Mouse (Mus musculus) cerebellum, adult 2 months (tissue): Measurements from ENCODE around the gene Gm14408. TPM values are rescaled to one million over a fixed set of nuclear protein-coding genes. Genes with fewer than 3 reads are reported as not detected.
"Not testable (repeated sequence)": the region's sequence is repeated elsewhere in the genome, so short reads cannot be mapped to it uniquely, and the experiment has no call there.

Experiments
- DNase-seq, 2 experiments: peaks; one replicate each; pipeline ENCODE4 v3.0.0; 2021
- H3K27ac ChIP-seq: fragments of 200-500 bp; 2 replicates; pipeline ENCODE4 v1.5.1; 2012; ENCODE audit warnings: low read length, control low read depth, inconsistent platforms; ENCODE audit not compliant: insufficient read depth
- H3K27me3 ChIP-seq: fragments of 200-500 bp; 2 replicates; pipeline ENCODE4 v1.6.1; 2012; ENCODE audit warnings: inconsistent platforms, mild to moderate bottlenecking, low read length, moderate library complexity; ENCODE audit not compliant: control insufficient read depth, insufficient read depth
- H3K4me1 ChIP-seq: fragments of 200-500 bp; 2 replicates; pipeline ENCODE4 v1.6.1; 2011; ENCODE audit warnings: low read length; ENCODE audit not compliant: control insufficient read depth, insufficient read depth
- H3K4me3 ChIP-seq: fragments of 200-500 bp; replicated peaks from 2 replicates; pipeline ENCODE3; 2011; ENCODE audit warnings: mild to moderate bottlenecking, low read depth, low read length, control low read depth; ENCODE audit not compliant: insufficient read depth
- WGBS: fragments of 180-500 bp; shearing (Covaris S2); methylation state at CpG from one replicate; pipeline ENCODE4 v1.1.7; 2018; 5-methylcytosine and 5-hydroxymethylcytosine counted together
- polyA plus RNA-seq: library from polyadenylated mRNA; depleted of rRNA; stranded (reverse); fragments of >200 nt; gene quantifications from 2 replicates; pipeline ENCODE4 v1.2.3, GENCODE M21; 2012; rRNA removed

The Gm14408 gene
- polyA plus RNA-seq: not detected in 2 replicates

DNA sequence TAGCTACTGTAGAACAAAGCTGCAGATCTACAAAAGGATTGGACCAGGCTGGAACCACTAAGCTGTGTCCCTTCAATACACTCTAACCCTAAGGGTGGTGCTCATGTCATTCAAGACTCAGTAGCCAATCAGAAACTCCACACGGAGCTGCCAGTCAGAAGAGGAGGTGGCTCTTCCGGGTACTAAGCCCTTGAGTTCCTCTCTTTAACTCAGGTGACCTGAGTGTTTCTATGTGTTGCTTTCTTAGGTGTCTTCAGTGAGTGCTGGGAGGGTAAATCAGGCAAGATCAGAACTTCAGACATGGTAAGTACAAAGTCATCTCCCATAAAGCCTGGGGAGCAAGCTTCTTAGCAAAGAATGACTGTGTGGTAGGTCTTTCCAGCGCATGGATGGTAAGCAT lies at the start of gene Gm14408:
Gene Gm14408, plus strand, starts transcription at position 301 of the 400 bp plus-strand sequence.
- H3K27me3 ChIP-seq, H3K4me3 ChIP-seq, H3K4me1 ChIP-seq, H3K27ac ChIP-seq, DNase-seq: not testable (repeated sequence)
- WGBS: 95% methylated on average over 1 of the region's 3 CpGs

- no CpG with 5 or more reads among the region's 6 CpGs for WGBS
- not testable (repeated sequence) for DNase-seq, H3K4me1 ChIP-seq, H3K27me3 ChIP-seq, H3K27ac ChIP-seq, H3K4me3 ChIP-seq
These were observed 32.6 kb upstream of the Gm14408 start, which contains the start of gene Gm14295 for GRCm38 (mm10) chr2:176798312-176798711. Gm14295 (plus strand) TSS chr2:176798612.

DNA sequence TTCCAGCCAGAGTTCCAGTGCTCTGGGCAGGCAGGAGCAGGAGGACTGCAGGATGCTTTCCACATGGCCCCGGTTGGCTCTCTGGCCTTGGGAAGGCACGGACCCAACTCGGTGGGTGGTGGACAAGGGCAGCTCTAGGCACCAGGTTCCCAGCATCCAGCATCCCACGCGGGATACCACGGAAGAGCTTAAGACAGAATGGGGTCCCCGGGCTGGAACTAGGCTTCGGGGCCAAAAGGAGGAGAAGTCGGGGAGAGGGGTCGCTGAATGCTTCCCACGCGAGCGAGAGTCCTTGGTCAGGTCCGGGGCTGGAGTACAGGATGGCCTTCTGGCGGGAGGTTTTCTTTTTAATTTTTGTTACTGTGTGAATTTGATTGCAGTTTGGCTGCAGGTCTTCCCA lies 32.2 kb upstream of the Gm14408 start:
- peak in 1 of 2 experiments; percentile 2 for DNase-seq
- H3K27ac ChIP-seq, H3K27me3 ChIP-seq, H3K4me1 ChIP-seq, H3K4me3 ChIP-seq: not testable (repeated sequence)
- WGBS: 14% methylated on average over 15 of the region's 15 CpGs

Other genes with a start within 250 kb of the Gm14408 start
- 15.4 and 22.0 TPM in 2 replicates for gene Gm14308, start 194.8 kb upstream of the Gm14408 start, polyA plus RNA-seq
- 11.8 and 12.9 TPM in 2 replicates for gene Zfp973, start 160.6 kb upstream of the Gm14408 start, polyA plus RNA-seq
- 41.5 and 44.8 TPM in 2 replicates for gene Gm14305, start 122.8 kb upstream of the Gm14408 start, polyA plus RNA-seq
- 24.7 and 25.3 TPM in 2 replicates for gene Gm14295, start 32.5 kb upstream of the Gm14408 start, polyA plus RNA-seq
- 21.2 and 23.0 TPM in 2 replicates for gene Gm14296, start 96.7 kb downstream of the Gm14408 start, polyA plus RNA-seq
- gene Gm14419, start 169.8 kb downstream of the Gm14408 start, polyA plus RNA-seq: 10.8 and 12.1 TPM in 2 replicates
- gene Gm14401, start 243.2 kb downstream of the Gm14408 start, polyA plus RNA-seq: not detected in 2 replicates